ENCODE assay signal across 7 mouse cellular contexts in the genomic region with DNA sequence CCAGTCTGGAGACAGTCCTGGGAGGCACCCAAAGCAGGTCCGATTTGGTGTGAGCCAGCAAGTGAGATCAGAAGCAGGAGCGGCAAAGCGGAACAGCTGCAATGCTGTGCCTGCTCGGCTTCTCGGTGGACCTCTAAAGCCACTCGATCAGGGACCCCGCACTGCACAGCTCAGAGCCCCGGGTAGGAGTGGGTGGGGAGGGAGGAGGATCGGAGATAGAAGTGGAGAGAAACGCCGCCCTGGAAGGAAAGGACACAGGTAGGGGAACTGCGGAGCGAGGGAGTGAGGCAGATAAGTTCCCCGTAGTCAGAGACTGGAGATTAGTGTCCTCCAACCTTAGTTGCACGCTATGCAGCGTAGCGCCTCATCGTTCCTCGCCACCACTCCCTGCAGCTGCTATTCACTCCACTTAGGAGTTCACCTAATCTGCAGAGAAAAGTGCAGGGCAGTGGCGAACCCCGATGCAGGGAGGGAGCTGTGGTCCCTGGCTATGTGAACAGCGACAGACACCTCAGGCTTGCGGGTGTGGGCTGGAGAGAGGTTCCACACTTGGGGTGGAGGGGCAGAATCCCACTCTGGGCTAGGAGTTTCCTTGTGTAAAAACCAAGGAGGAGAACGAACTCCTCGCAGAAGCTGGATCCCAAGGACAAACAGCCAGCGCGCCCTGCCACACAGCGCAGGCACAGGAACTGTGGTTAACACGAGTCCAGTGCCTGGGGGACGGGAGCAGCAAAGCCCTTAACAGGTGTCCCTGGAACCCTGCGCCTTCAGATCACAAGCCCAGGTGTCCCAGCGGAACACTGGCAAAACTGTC. TPM values are rescaled to one million over a fixed set of nuclear protein-coding genes. Genes with fewer than 3 reads are reported as not detected.
DNase-seq lines count a peak whose midpoint lies in the region; ATAC-seq and TF ChIP-seq lines count a peak whose summit lies in the region.

A gene (minus strand): TSS at position 177 of the 814 bp plus-strand sequence.

- no peaks in the 10 kb centered on the region for H3K9me3 ChIP-seq in lung, embryonic 14.5 days (ENCODE audit: low read depth, low read length)
- H3K9me3 ChIP-seq in forebrain, embryonic 16.5 days (ENCODE audit: control insufficient read depth, low read length) = no peaks in the 10 kb centered on the region
- H3K9me3 ChIP-seq in midbrain, embryonic 15.5 days = no peaks in the 10 kb centered on the region

- DNase-seq in lung, embryonic 14.5 days = peak; percentile 50
- DNase-seq in lung, postnatal 10 days = no peak
- peak; percentile 21 to 26 for DNase-seq in cerebellum, postnatal 10 days
- DNase-seq in large intestine, adult 2 months (ENCODE audit: low read depth, low spot score) = peak; percentile 16
- DNase-seq in thymus, adult 2 months = no peak

- no peaks in the 10 kb centered on the region for H3K27me3 ChIP-seq in lung, embryonic 14.5 days (ENCODE audit: insufficient read depth, low read length)
- H3K27me3 ChIP-seq in forebrain, embryonic 16.5 days (replicated peaks; ENCODE audit: control insufficient read depth, insufficient read depth, low read length) = no peaks in the 10 kb centered on the region
- 0 out of 2 replicates have a peak, but pooled peaks cover 9% of the 10 kb centered on the region for H3K27me3 ChIP-seq in midbrain, embryonic 15.5 days (replicated peaks)
- H3K27me3 ChIP-seq in thymus, adult 2 months (ENCODE audit: control insufficient read depth, insufficient read depth, low read length) = no peaks in the 10 kb centered on the region

- H3K4me1 ChIP-seq in lung, embryonic 14.5 days (ENCODE audit: insufficient read depth) = 0 out of 2 replicates have a peak, but pooled peaks cover 4% of the 10 kb centered on the region
- peaks cover 12% of the 10 kb centered on the region for H3K4me1 ChIP-seq in forebrain, embryonic 16.5 days (replicated peaks; ENCODE audit: control insufficient read depth, insufficient read depth, low read length)
- peaks cover 8% of the 10 kb centered on the region for H3K4me1 ChIP-seq in midbrain, embryonic 15.5 days
- no peaks in the 10 kb centered on the region for H3K4me1 ChIP-seq in thymus, adult 2 months (replicated peaks; ENCODE audit: control insufficient read depth, insufficient read depth, low read length)

- peak within 1 kb of the TSS; percentile 39 for H3K4me3 ChIP-seq in lung, embryonic 14.5 days (ENCODE audit: low read depth, low read length)
- peak within 1 kb of the TSS; percentile 47 for H3K4me3 ChIP-seq in forebrain, embryonic 16.5 days (replicated peaks; ENCODE audit: low read length)
- peak within 1 kb of the TSS; percentile 41 for H3K4me3 ChIP-seq in midbrain, embryonic 15.5 days
- no peak within 1 kb of the TSS for H3K4me3 ChIP-seq in thymus, adult 2 months (ENCODE audit: control insufficient read depth, insufficient read depth, low read length)

- no peak for TF ChIP-seq POLR2A in thymus, adult 2 months (IDR thresholded peaks at IDR 0.05; ENCODE audit: control insufficient read depth, extremely low read depth, insufficient read depth, low read length, poor library complexity)

- H3K27ac ChIP-seq in lung, embryonic 14.5 days (ENCODE audit: low read depth) = no peak within 1 kb of the TSS
- H3K27ac ChIP-seq in forebrain, embryonic 16.5 days (ENCODE audit: low read length) = no peak within 1 kb of the TSS
- H3K27ac ChIP-seq in midbrain, embryonic 15.5 days = no peak within 1 kb of the TSS
- H3K27ac ChIP-seq in thymus, adult 2 months (ENCODE audit: control insufficient read depth, insufficient read depth, low read length) = no peak within 1 kb of the TSS

- H3K4me2 ChIP-seq in lung, embryonic 14.5 days = peak within 1 kb of the TSS; percentile 71
- peak within 1 kb of the TSS; percentile 87 for H3K4me2 ChIP-seq in forebrain, embryonic 16.5 days (ENCODE audit: low read length)
- H3K4me2 ChIP-seq in midbrain, embryonic 15.5 days = peak within 1 kb of the TSS; percentile 86

- peak within 1 kb of the TSS; percentile 35 for H3K9ac ChIP-seq in lung, embryonic 14.5 days
- peak within 1 kb of the TSS; percentile 57 for H3K9ac ChIP-seq in forebrain, embryonic 16.5 days (replicated peaks; ENCODE audit: low read depth, low read length)
- H3K9ac ChIP-seq in midbrain, embryonic 15.5 days = peak within 1 kb of the TSS; percentile 33

- H3K36me3 ChIP-seq in lung, embryonic 14.5 days (ENCODE audit: insufficient read depth) = no peaks in the 10 kb centered on the region
- H3K36me3 ChIP-seq in forebrain, embryonic 16.5 days (ENCODE audit: control insufficient read depth, insufficient read depth) = no peaks in the 10 kb centered on the region
- no peaks in the 10 kb centered on the region for H3K36me3 ChIP-seq in midbrain, embryonic 15.5 days (replicated peaks)
- no peaks in the 10 kb centered on the region for H3K36me3 ChIP-seq in thymus, adult 2 months (ENCODE audit: control insufficient read depth, insufficient read depth, low read length)

- ATAC-seq in lung, embryonic 14.5 days (ENCODE audit: insufficient read depth) = peak; percentile 82
- peak; percentile 68 for ATAC-seq in forebrain, embryonic 16.5 days
- ATAC-seq in midbrain, embryonic 15.5 days (replicated peaks) = peak; percentile 81

- TF ChIP-seq CTCF in lung, embryonic 14.5 days (IDR thresholded peaks at IDR 0.05; ENCODE audit: low read depth) = no peak
- TF ChIP-seq CTCF in thymus, adult 2 months (IDR thresholded peaks at IDR 0.05; ENCODE audit: borderline replicate concordance, control insufficient read depth, extremely low read depth, insufficient read depth, low read length, poor library complexity) = no peak

- under 1% methylated on average over 32 of the region's 32 CpGs for WGBS in lung, embryonic 14.5 days
- WGBS in forebrain, embryonic 16.5 days = under 1% methylated on average over 32 of the region's 32 CpGs
- under 1% methylated on average over 32 of the region's 32 CpGs for WGBS in large intestine, adult 2 months
- WGBS in midbrain, embryonic 15.5 days = under 1% methylated on average over 32 of the region's 32 CpGs
- 4% methylated on average over 32 of the region's 32 CpGs for WGBS in thymus, adult 2 months

RNA-seq across cellular contexts. Expression of the gene that starts here (rescaled TPM):
- 0.12 and 0.31 TPM in 2 replicates for polyA plus RNA-seq in lung, embryonic 14.5 days (2014; fragmentation: Nextera tagmentation; extraction: Ambion mirVana)
- polyA plus RNA-seq in forebrain, embryonic 16.5 days (2015; fragmentation: Nextera tagmentation; extraction: Ambion mirVana) = 3.2 TPM in 2 replicates
- 0.52 and 0.56 TPM in 2 replicates for polyA plus RNA-seq in large intestine, adult 2 months (2012; rRNA removed)
- 0.93 and 1.0 TPM in 2 replicates for polyA plus RNA-seq in midbrain, embryonic 15.5 days (2015; fragmentation: Nextera tagmentation; extraction: Ambion mirVana)
- polyA plus RNA-seq in thymus, adult 2 months (2012; rRNA removed) = 0.09 TPM in 1 of 2 replicates, not detected in the other

Comparison
In these comparisons a context has a peak if more than half of its experiments do, and no peak if none do; other contexts are left out.
1. Peak in DNase-seq, ATAC-seq, H3K4me3 ChIP-seq, H3K9ac ChIP-seq and H3K4me2 ChIP-seq in lung, embryonic 14.5 days; RNA of the gene not detected or under 1 TPM.
2. Peak in DNase-seq in large intestine, adult 2 months; RNA of the gene not detected or under 1 TPM.
3. DNase-seq: peak in cerebellum, postnatal 10 days (2 of 2); none in lung, postnatal 10 days (single experiment) and thymus, adult 2 months (single experiment).
4. Peak in every context shown above with its lines, with median percentiles within 50 percentile points of each other: ATAC-seq, H3K4me2 ChIP-seq and H3K9ac ChIP-seq.